In the genomic region with DNA sequence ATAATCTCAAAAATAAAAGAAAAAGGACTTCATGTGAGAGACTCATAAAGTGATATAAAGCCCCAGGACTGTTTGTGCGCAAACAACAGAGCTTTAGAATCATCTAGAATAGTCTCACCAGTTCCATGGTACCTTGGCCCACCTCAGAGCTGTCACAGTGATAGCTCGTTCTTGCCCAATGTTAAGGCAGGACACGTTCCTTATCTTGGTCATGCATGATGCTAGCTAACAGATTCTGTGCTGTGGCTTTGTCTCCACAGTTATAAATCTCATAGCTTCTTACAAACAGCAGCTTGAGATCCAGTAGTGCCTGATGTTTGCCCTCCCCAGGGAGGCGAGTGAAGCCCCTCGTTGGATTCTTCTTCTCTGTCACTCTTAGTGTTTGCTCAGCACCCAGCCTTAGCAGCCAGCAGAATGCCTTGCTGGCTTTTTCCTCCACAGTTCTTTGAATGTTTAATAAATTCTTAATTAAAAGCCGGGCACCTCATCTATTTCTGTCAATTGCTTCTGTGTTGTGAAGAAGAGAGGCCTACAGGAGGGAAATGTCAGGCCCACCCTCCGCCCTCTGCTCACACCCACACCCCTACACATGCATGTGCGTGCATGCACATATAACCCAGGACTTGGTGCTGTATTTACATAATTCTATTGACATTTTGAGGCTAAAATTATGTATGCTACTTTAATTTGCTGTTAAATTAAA, we compare ENCODE assay signal across 25 mouse cellular contexts.
DNase-seq lines count a peak whose midpoint lies in the region; ATAC-seq and TF ChIP-seq lines count a peak whose summit lies in the region.
"Had no signal": no experiment of that assay in that cellular context is flagged by ENCODE, and none has a peak within 500 bp of the region (broad histone marks: within the 10 kb centered on the region; RNA-seq: fewer than 3 reads in every experiment).

No protein-coding gene starts in this region.

- H3K9ac ChIP-seq in midbrain, embryonic 11.5 days (ENCODE audit: low read length) = no peak overlapping the region
- H3K9ac ChIP-seq in hindbrain, postnatal 0 days (replicated peaks; ENCODE audit: low read length) = 0 out of 2 replicates have a peak overlapping the region, but pooled peaks have one; percentile 17
- H3K9ac ChIP-seq in neural tube, embryonic 14.5 days (replicated peaks; ENCODE audit: low read depth, low read length) = no peak overlapping the region
- H3K9ac ChIP-seq: forebrain, postnatal 0 days; heart, embryonic 13.5 days; liver, postnatal 0 days; stomach, embryonic 15.5 days had no signal

- TF ChIP-seq CTCF in brain, embryonic 14.5 days (IDR thresholded peaks at IDR 0.05; ENCODE audit: borderline replicate concordance, extremely low read depth, insufficient read depth, insufficient read length) = no peak
- TF ChIP-seq CTCF in hindbrain, postnatal 0 days (IDR thresholded peaks at IDR 0.05; ENCODE audit: low read depth) = no peak

- H3K9me3 ChIP-seq in midbrain, embryonic 11.5 days (ENCODE audit: control insufficient read depth, low read length) = no peaks in the 10 kb centered on the region
- H3K9me3 ChIP-seq in midbrain, embryonic 10.5 days (replicated peaks) = no peaks in the 10 kb centered on the region
- H3K9me3 ChIP-seq in hindbrain, postnatal 0 days (ENCODE audit: low read length) = no peaks in the 10 kb centered on the region
- H3K9me3 ChIP-seq in neural tube, embryonic 14.5 days (ENCODE audit: control insufficient read depth, low read length) = no peaks in the 10 kb centered on the region
- H3K9me3 ChIP-seq: forebrain, embryonic 10.5 days; heart, embryonic 13.5 days; stomach, embryonic 15.5 days had no signal

- H3K27ac ChIP-seq in midbrain, embryonic 11.5 days (ENCODE audit: low read depth, low read length) = no peak overlapping the region
- H3K27ac ChIP-seq in midbrain, embryonic 10.5 days (replicated peaks) = no peak overlapping the region
- H3K27ac ChIP-seq in hindbrain, postnatal 0 days = peak overlapping the region; percentile 36; the same call in 1 of the 2 replicates
- H3K27ac ChIP-seq in neural tube, embryonic 14.5 days (ENCODE audit: low read depth, low read length) = peak overlapping the region; percentile 50
- H3K27ac ChIP-seq: forebrain, embryonic 10.5 days; heart, adult 2 months; heart, embryonic 13.5 days; macrophage; stomach, embryonic 15.5 days had no signal

- ATAC-seq in midbrain, embryonic 11.5 days (ENCODE audit: low FRiP score) = 0 out of 2 replicates have a peak, but pooled peaks have one; percentile 52
- ATAC-seq in hindbrain, postnatal 0 days = peak; percentile 24; the same call in 1 of the 2 replicates
- ATAC-seq in neural tube, embryonic 14.5 days (ENCODE audit: low read depth) = peak; percentile 81
- ATAC-seq in activated CD4-positive, CD25-positive, alpha-beta regulatory T cell, adult 4 months = no peak
- ATAC-seq: forebrain, postnatal 0 days; inflammation-experienced regulatory T-cells, adult 6 months; liver, postnatal 0 days; lung, postnatal 0 days had no signal

- no peak overlapping the region for H3K4me2 ChIP-seq in midbrain, embryonic 11.5 days
- H3K4me2 ChIP-seq in hindbrain, postnatal 0 days (ENCODE audit: low read depth, low read length) = no peak overlapping the region
- no peak overlapping the region for H3K4me2 ChIP-seq in neural tube, embryonic 14.5 days (ENCODE audit: low read depth, low read length)
- H3K4me2 ChIP-seq: heart, embryonic 13.5 days; stomach, embryonic 15.5 days had no signal

- 84% methylated on average over 8 of the region's 8 CpGs for WGBS in midbrain, embryonic 11.5 days
- WGBS in midbrain, embryonic 10.5 days = 88% methylated on average over 8 of the region's 8 CpGs
- WGBS in hindbrain, postnatal 0 days = 68% methylated on average over 8 of the region's 8 CpGs
- WGBS in neural tube, embryonic 14.5 days = 66% methylated on average over 8 of the region's 8 CpGs

- no peak overlapping the region for H3K4me3 ChIP-seq in midbrain, embryonic 11.5 days (ENCODE audit: low read depth, low read length)
- H3K4me3 ChIP-seq in midbrain, embryonic 10.5 days = no peak overlapping the region
- no peak overlapping the region for H3K4me3 ChIP-seq in hindbrain, postnatal 0 days (ENCODE audit: low read length)
- no peak overlapping the region for H3K4me3 ChIP-seq in neural tube, embryonic 14.5 days (ENCODE audit: low read depth, low read length)
- H3K4me3 ChIP-seq: forebrain, embryonic 10.5 days; heart, adult 2 months; heart, embryonic 13.5 days; stomach, embryonic 15.5 days had no signal

- no peaks in the 10 kb centered on the region for H3K27me3 ChIP-seq in midbrain, embryonic 11.5 days (ENCODE audit: control insufficient read depth, insufficient read depth, low read length)
- H3K27me3 ChIP-seq in midbrain, embryonic 10.5 days (ENCODE audit: low read depth, poor library complexity, severe bottlenecking) = no peaks in the 10 kb centered on the region
- no peaks in the 10 kb centered on the region for H3K27me3 ChIP-seq in hindbrain, postnatal 0 days (ENCODE audit: insufficient read depth, low read length)
- H3K27me3 ChIP-seq in neural tube, embryonic 14.5 days (ENCODE audit: control insufficient read depth, insufficient read depth, low read length) = no peaks in the 10 kb centered on the region
- H3K27me3 ChIP-seq: heart, embryonic 13.5 days; stomach, embryonic 15.5 days had no signal

- no peak for TF ChIP-seq POLR2A in brain, embryonic 14.5 days (IDR thresholded peaks at IDR 0.05; ENCODE audit: borderline replicate concordance, extremely low read depth, insufficient read depth, insufficient read length, poor library complexity, severe bottlenecking)

- no peaks in the 10 kb centered on the region for H3K36me3 ChIP-seq in midbrain, embryonic 11.5 days (ENCODE audit: control insufficient read depth, insufficient read depth, low read length)
- H3K36me3 ChIP-seq in midbrain, embryonic 10.5 days = no peaks in the 10 kb centered on the region
- H3K36me3 ChIP-seq in hindbrain, postnatal 0 days (ENCODE audit: insufficient read depth, low read length) = no peaks in the 10 kb centered on the region
- no peaks in the 10 kb centered on the region for H3K36me3 ChIP-seq in neural tube, embryonic 14.5 days (ENCODE audit: control insufficient read depth, insufficient read depth, low read length)
- H3K36me3 ChIP-seq: forebrain, embryonic 10.5 days; G1E; heart, embryonic 13.5 days; stomach, embryonic 15.5 days had no signal

- DNase-seq in midbrain, embryonic 11.5 days (ENCODE audit: low spot score, missing footprints) = no peak
- no peak for DNase-seq in midbrain, embryonic 10.5 days (ENCODE audit: low spot score)
- DNase-seq in brain, embryonic 14.5 days (ENCODE audit: low read depth) = peak; percentile 21
- peak; percentile 15 for DNase-seq in hindbrain, postnatal 0 days (ENCODE audit: low spot score)
- DNase-seq in left cerebral cortex, adult 11 months (ENCODE audit: low spot score) = no peak
- DNase-seq: adrenal gland, postnatal 10 days; cerebellum, adult 9-10 months; forebrain, postnatal 0 days; gastrocnemius, postnatal 25 days; heart, adult 2 months; heart, postnatal 14 days; kidney, adult 18-20 months; liver, postnatal 0 days; right cerebral cortex, adult 18-20 months; right cerebral cortex, postnatal 4 days; thymus, postnatal 25 days had no signal

- H3K4me1 ChIP-seq in midbrain, embryonic 11.5 days (ENCODE audit: control insufficient read depth, insufficient read depth, low read length) = no peaks in the 10 kb centered on the region
- no peaks in the 10 kb centered on the region for H3K4me1 ChIP-seq in midbrain, embryonic 10.5 days
- H3K4me1 ChIP-seq in hindbrain, postnatal 0 days (ENCODE audit: insufficient read depth, low read length) = no peaks in the 10 kb centered on the region
- H3K4me1 ChIP-seq in neural tube, embryonic 14.5 days (ENCODE audit: control insufficient read depth, insufficient read depth, low read length) = 0 out of 2 replicates have a peak, but pooled peaks cover 2% of the 10 kb centered on the region
- H3K4me1 ChIP-seq: forebrain, embryonic 10.5 days; heart, embryonic 13.5 days; stomach, embryonic 15.5 days had no signal

Comparison
In these comparisons a context has a peak if more than half of its experiments do, and no peak if none do; other contexts are left out.
1. DNase-seq: peak in brain, embryonic 14.5 days (single experiment) and hindbrain, postnatal 0 days (single experiment); none in midbrain, embryonic 11.5 days (single experiment), midbrain, embryonic 10.5 days (single experiment) and left cerebral cortex, adult 11 months (single experiment).
2. H3K27ac ChIP-seq: peak in hindbrain, postnatal 0 days (single experiment) and neural tube, embryonic 14.5 days (single experiment); none in midbrain, embryonic 11.5 days (single experiment) and midbrain, embryonic 10.5 days (single experiment).